15 mouse cellular contexts compared by ENCODE assay signal in genomic region chr1:128687236-128687927, GRCm38 (mm10).
DNase-seq lines count a peak whose midpoint lies in the region; ATAC-seq lines count a peak whose summit lies in the region.
"Had no signal": no experiment of that assay in that cellular context is flagged by ENCODE, and none has a peak within 500 bp of the region (broad histone marks: within the 10 kb centered on the region; RNA-seq: fewer than 3 reads in every experiment).

No protein-coding gene starts in this region.

- H3K4me2 ChIP-seq in neural tube, embryonic 15.5 days: no peak overlapping the region
- peak overlapping the region; percentile 7; the same call in 1 of the 2 replicates for H3K4me2 ChIP-seq in forebrain, embryonic 13.5 days

- WGBS in neural tube, embryonic 15.5 days: 12% methylated on average over 9 of the region's 9 CpGs
- 3% methylated on average over 9 of the region's 9 CpGs for WGBS in forebrain, embryonic 13.5 days

- no peaks in the 10 kb centered on the region for H3K36me3 ChIP-seq in neural tube, embryonic 15.5 days
- H3K36me3 ChIP-seq in forebrain, embryonic 13.5 days (ENCODE audit: poor library complexity, severe bottlenecking): no peaks in the 10 kb centered on the region

- intact Hi-C loops in left cerebral cortex, postnatal 4 days (cut with DNase I): no loop called here

- peaks cover 3% of the 10 kb centered on the region; the same call in 1 of the 2 replicates for H3K4me1 ChIP-seq in neural tube, embryonic 15.5 days
- peaks cover 42% of the 10 kb centered on the region for H3K4me1 ChIP-seq in forebrain, embryonic 13.5 days

- H3K9ac ChIP-seq in neural tube, embryonic 15.5 days (replicated peaks): no peak overlapping the region
- H3K9ac ChIP-seq in forebrain, embryonic 13.5 days: no peak overlapping the region
- H3K9ac ChIP-seq: liver, postnatal 0 days had no signal

- no peak overlapping the region for H3K27ac ChIP-seq in neural tube, embryonic 15.5 days (replicated peaks)
- H3K27ac ChIP-seq in forebrain, embryonic 13.5 days: 0 out of 2 replicates have a peak overlapping the region, but pooled peaks have one; percentile 25

- no peaks in the 10 kb centered on the region; the same call in 1 of the 2 replicates for H3K27me3 ChIP-seq in neural tube, embryonic 15.5 days (replicated peaks)
- no peaks in the 10 kb centered on the region for H3K27me3 ChIP-seq in forebrain, embryonic 13.5 days
- H3K27me3 ChIP-seq: Patski had no signal

- H3K4me3 ChIP-seq in neural tube, embryonic 15.5 days (replicated peaks): no peak overlapping the region
- no peak overlapping the region for H3K4me3 ChIP-seq in forebrain, embryonic 13.5 days

- ATAC-seq in neural tube, embryonic 15.5 days (ENCODE audit: low FRiP score): no peak
- ATAC-seq in forebrain, embryonic 13.5 days: peak; percentile 61; the same call in 1 of the 2 replicates
- ATAC-seq: liver, postnatal 0 days; Patski had no signal

- no peaks in the 10 kb centered on the region for H3K9me3 ChIP-seq in neural tube, embryonic 15.5 days (replicated peaks)
- no peaks in the 10 kb centered on the region for H3K9me3 ChIP-seq in forebrain, embryonic 13.5 days (replicated peaks)

- DNase-seq in neural tube, embryonic 10.5 days (ENCODE audit: extremely low spot score, low spot score): peak; percentile 74
- peak; percentile 80 for DNase-seq in mesoderm, embryonic 11.5 days (ENCODE audit: low read depth, low spot score)
- peak; percentile 39 for DNase-seq in yolk sac, embryonic 10.5 days (ENCODE audit: low spot score)
- no peak for DNase-seq in left cerebral cortex, adult 18-20 months (ENCODE audit: low spot score in 2 of 2)
- no peak for DNase-seq in ovary, postnatal 10 days (ENCODE audit: low spot score)
- DNase-seq in left cerebral cortex, postnatal 4 days: no peak
- DNase-seq: adrenal gland, adult 8-10 months; cerebellum, adult 11 months; gastrocnemius, postnatal 25 days; kidney, adult 11 months; liver, postnatal 0 days; thymus, postnatal 4 days had no signal

Comparison
In these comparisons a context has a peak if more than half of its experiments do, and no peak if none do; other contexts are left out.
1. DNase-seq: peak in neural tube, embryonic 10.5 days (single experiment), mesoderm, embryonic 11.5 days (single experiment) and yolk sac, embryonic 10.5 days (single experiment); none in left cerebral cortex, adult 18-20 months (0 of 2), ovary, postnatal 10 days (single experiment) and left cerebral cortex, postnatal 4 days (single experiment).